Mouse (Mus musculus) embryonic facial prominence, embryonic 14.5 days (tissue): ENCODE results near the gene Emc4. TPM values are rescaled to one million over a fixed set of nuclear protein-coding genes. Genes with fewer than 3 reads are reported as not detected.

Experiments
- ATAC-seq: fragments of 200-750 bp; cut with Nextera tagmentation; 2 replicates; pipeline ENCODE4 v1.8.0; 2017; ENCODE audit warnings: low read depth, moderate number of reproducible peaks, moderate TSS enrichment
- DNase-seq: peaks from one replicate; pipeline ENCODE4 v3.0.0-alpha.2; 2015; ENCODE audit warnings: low spot score
- H3K27ac ChIP-seq: fragments of 300-500 bp; sonication (generic); replicated peaks from 2 replicates; pipeline ENCODE4 v1.5.1; 2014; ENCODE audit warnings: low read depth, mild to moderate bottlenecking, low read length, moderate library complexity
- H3K27me3 ChIP-seq: fragments of 300-500 bp; sonication (generic); replicated peaks from 2 replicates; pipeline ENCODE4 v1.6.1; 2014; ENCODE audit warnings: low read length; ENCODE audit not compliant: control insufficient read depth, insufficient read depth
- H3K36me3 ChIP-seq: fragments of 300-500 bp; sonication (generic); 2 replicates; pipeline ENCODE4 v1.6.1; 2014; ENCODE audit warnings: low read length, mixed read lengths; ENCODE audit not compliant: control insufficient read depth, insufficient read depth
- H3K4me1 ChIP-seq: fragments of 300-500 bp; sonication (generic); 2 replicates; pipeline ENCODE4 v1.6.1; 2014; ENCODE audit warnings: antibody characterized with exemption, low read length; ENCODE audit not compliant: control insufficient read depth, insufficient read depth
- H3K4me2 ChIP-seq: fragments of 300-500 bp; sonication (generic); 2 replicates; pipeline ENCODE4 v1.6.1; 2014; ENCODE audit warnings: low read depth, mild to moderate bottlenecking, low read length, moderate library complexity, mixed read lengths
- H3K4me3 ChIP-seq: fragments of 300-500 bp; sonication (generic); 2 replicates; pipeline ENCODE4 v1.5.1; 2014; ENCODE audit warnings: low read depth, mild to moderate bottlenecking, low read length
- H3K9ac ChIP-seq: fragments of 300-500 bp; sonication (generic); 2 replicates; pipeline ENCODE4 v1.6.1; 2014; ENCODE audit warnings: low read depth, mild to moderate bottlenecking, low read length, moderate library complexity, mixed read lengths
- H3K9me3 ChIP-seq: fragments of 300-500 bp; sonication (generic); 2 replicates; pipeline ENCODE4 v1.6.1; 2016; ENCODE audit warnings: low read length; ENCODE audit not compliant: control insufficient read depth
- WGBS: fragments of 180-500 bp; shearing (Covaris S2); extraction: QIAGEN DNeasy Blood & Tissue Kit; methylation state at CpG from one replicate; pipeline ENCODE4 v1.1.7; 2014; 5-methylcytosine and 5-hydroxymethylcytosine counted together
- polyA plus RNA-seq: library from polyadenylated mRNA; unstranded; fragments of >200 nt; fragmentation: Nextera tagmentation; extraction: Ambion mirVana; gene quantifications from 2 replicates; pipeline ENCODE4 v1.2.1, GENCODE M21; 2014

Gene Emc4
- polyA plus RNA-seq, 1 experiment from 2014 or later: 108 TPM

- peak overlapping the region; percentile 95 for H3K9ac ChIP-seq
- 36% methylated on average over 8 of the region's 8 CpGs for WGBS
- H3K27ac ChIP-seq: no peak overlapping the region
- H3K9me3 ChIP-seq: no peaks in the 10 kb centered on the region
- ATAC-seq: no peak
- H3K4me2 ChIP-seq: peak overlapping the region; percentile 70
- no peak for DNase-seq
- peak overlapping the region; percentile 87 for H3K4me3 ChIP-seq
- no peaks in the 10 kb centered on the region for H3K36me3 ChIP-seq
- no peaks in the 10 kb centered on the region for H3K27me3 ChIP-seq
- peaks cover 10% of the 10 kb centered on the region for H3K4me1 ChIP-seq
Observed at GRCm38 (mm10) chr2:112380131-112380530, 12.3 kb upstream of the Emc4 start.

GRCm38 (mm10) chr2:112378973-112379898 lies 11.4 kb upstream of the Emc4 start, which contains the start of gene Katnbl1:
Gene Katnbl1, plus strand, starts transcription at chr2:112379211.
- ATAC-seq: peak; percentile 99
- peaks cover 10% of the 10 kb centered on the region for H3K4me1 ChIP-seq
- H3K9ac ChIP-seq: peak within 1 kb of the TSS; percentile 95
- H3K4me3 ChIP-seq: peak within 1 kb of the TSS; percentile 87
- H3K36me3 ChIP-seq: no peaks in the 10 kb centered on the region
- H3K27ac ChIP-seq: peak within 1 kb of the TSS; percentile 86
- H3K4me2 ChIP-seq: peak within 1 kb of the TSS; percentile 70
- WGBS: under 1% methylated on average over 49 of the region's 72 CpGs
- peak; percentile 96 for DNase-seq
- no peaks in the 10 kb centered on the region for H3K27me3 ChIP-seq
- no peaks in the 10 kb centered on the region for H3K9me3 ChIP-seq

GRCm38 (mm10) chr2:112374610-112375009 lies 6.8 kb upstream of the Emc4 start:
- no peaks in the 10 kb centered on the region for H3K27me3 ChIP-seq
- 75% methylated on average over 5 of the region's 5 CpGs for WGBS
- no peak overlapping the region for H3K4me2 ChIP-seq
- no peak overlapping the region for H3K9ac ChIP-seq
- ATAC-seq (no peak), DNase-seq (no peak)
- no peak overlapping the region for H3K4me3 ChIP-seq
- no peaks in the 10 kb centered on the region for H3K4me1 ChIP-seq
- H3K27ac ChIP-seq: no peak overlapping the region
- H3K9me3 ChIP-seq: no peaks in the 10 kb centered on the region
- H3K36me3 ChIP-seq: no peaks in the 10 kb centered on the region

GRCm38 (mm10) chr2:112373141-112373540 lies 5.3 kb upstream of the Emc4 start:
- DNase-seq (no peak), ATAC-seq (no peak)
- no peaks in the 10 kb centered on the region for H3K9me3 ChIP-seq
- no peak overlapping the region for H3K9ac ChIP-seq
- H3K4me3 ChIP-seq: no peak overlapping the region
- WGBS: 47% methylated on average over 4 of the region's 4 CpGs
- no peaks in the 10 kb centered on the region for H3K27me3 ChIP-seq
- H3K4me1 ChIP-seq: no peaks in the 10 kb centered on the region
- no peaks in the 10 kb centered on the region for H3K36me3 ChIP-seq
- H3K4me2 ChIP-seq: no peak overlapping the region
- H3K27ac ChIP-seq: no peak overlapping the region

- H3K4me2 ChIP-seq: no peak overlapping the region
- H3K9ac ChIP-seq: no peak overlapping the region
- DNase-seq: no peak
- H3K27me3 ChIP-seq: no peaks in the 10 kb centered on the region
- H3K4me1 ChIP-seq: peaks cover 7% of the 10 kb centered on the region
- 63% methylated on average over 5 of the region's 5 CpGs for WGBS
- 0 out of 2 replicates have a peak, but pooled peaks cover 4% of the 10 kb centered on the region for H3K36me3 ChIP-seq
- ATAC-seq: no peak
- no peak overlapping the region for H3K4me3 ChIP-seq
- no peak overlapping the region for H3K27ac ChIP-seq
- no peaks in the 10 kb centered on the region for H3K9me3 ChIP-seq
Observed at GRCm38 (mm10) chr2:112369941-112370340, 2.1 kb upstream of the Emc4 start.

- ATAC-seq (no peak), DNase-seq (no peak)
- Histone ChIP-seq H3K36me3 (peaks cover 27% of the 10 kb centered on the region), H3K4me1 (peaks cover 7% of the 10 kb centered on the region), H3K4me3 (peak overlapping the region; percentile 88), H3K4me2 (peak overlapping the region; percentile 69), H3K27ac (no peak overlapping the region), H3K9me3 (no peaks in the 10 kb centered on the region), H3K27me3 (no peaks in the 10 kb centered on the region), H3K9ac (peak overlapping the region; percentile 82)
- 18% methylated on average over 15 of the region's 15 CpGs for WGBS
Observed at GRCm38 (mm10) chr2:112367222-112367621, 605 bp downstream of the Emc4 start.

GRCm38 (mm10) chr2:112360781-112361169 lies 7.1 kb downstream of the Emc4 start:
- Histone ChIP-seq H3K4me1 (no peaks in the 10 kb centered on the region), H3K4me3 (no peak overlapping the region), H3K27me3 (no peaks in the 10 kb centered on the region), H3K4me2 (no peak overlapping the region), H3K36me3 (peaks cover 87% of the 10 kb centered on the region), H3K9ac (no peak overlapping the region), H3K27ac (no peak overlapping the region), H3K9me3 (no peaks in the 10 kb centered on the region)
- ATAC-seq (no peak), DNase-seq (no peak)
- 72% methylated on average over 2 of the region's 2 CpGs for WGBS

- DNase-seq: no peak
- Histone ChIP-seq H3K4me1 (no peaks in the 10 kb centered on the region), H3K27ac (no peak overlapping the region), H3K27me3 (no peaks in the 10 kb centered on the region), H3K4me3 (no peak overlapping the region), H3K36me3 (peaks cover 89% of the 10 kb centered on the region), H3K9me3 (no peaks in the 10 kb centered on the region), H3K4me2 (no peak overlapping the region), H3K9ac (no peak overlapping the region)
- whole genome bisulfite sequencing: 80% methylated on average over 12 of the region's 12 CpGs
- no peak for ATAC-seq
Observed at GRCm38 (mm10) chr2:112360012-112360780, 7.6 kb downstream of the Emc4 start.
